Mouse (Mus musculus) CH12.LX (cell line): ENCODE measurements around the gene Tmem265.

Experiments
- SIN3A ChIP-seq: IDR thresholded peaks from 2 replicates; pipeline ENCODE4 v1.6.1; 2012; ENCODE audit warnings: low read length, improper control_type of control experiment, inconsistent platforms
- USF2 ChIP-seq: conservative IDR thresholded peaks from 2 replicates; pipeline ENCODE4 v1.6.1; 2011; ENCODE audit warnings: low read depth, low read length, improper control_type of control experiment

DNA sequence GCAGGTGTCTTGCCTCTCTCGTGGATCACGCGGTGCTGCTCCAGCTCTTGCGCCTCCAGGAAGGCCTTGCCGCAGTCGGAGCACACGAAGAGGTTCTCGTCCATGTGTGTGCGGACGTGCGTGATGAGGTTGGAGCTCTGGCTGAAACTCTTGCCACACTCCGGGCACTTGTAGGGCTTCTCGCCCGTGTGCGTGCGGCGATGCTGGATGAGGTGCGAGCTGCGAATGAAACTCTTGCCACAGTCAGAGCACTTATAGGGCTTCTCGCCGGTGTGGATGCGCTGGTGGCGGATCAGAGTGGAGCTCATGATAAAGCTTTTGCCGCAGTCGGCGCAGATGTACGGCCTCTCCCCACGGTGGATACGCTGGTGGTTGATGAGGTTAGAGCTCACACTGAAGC, 49.8 kb downstream of the Tmem265 start:
- TF ChIP-seq SIN3A: no peak
- TF ChIP-seq USF2: no peak
